Mouse (Mus musculus): ENCODE results near the gene Timm10. TPM values are rescaled to one million over a fixed set of nuclear protein-coding genes. Genes with fewer than 3 reads are reported as not detected.

Timm10 gene
- total and polyA plus RNA-seq, 3 experiments = 129 to 193 TPM; not detected in 1

DNA sequence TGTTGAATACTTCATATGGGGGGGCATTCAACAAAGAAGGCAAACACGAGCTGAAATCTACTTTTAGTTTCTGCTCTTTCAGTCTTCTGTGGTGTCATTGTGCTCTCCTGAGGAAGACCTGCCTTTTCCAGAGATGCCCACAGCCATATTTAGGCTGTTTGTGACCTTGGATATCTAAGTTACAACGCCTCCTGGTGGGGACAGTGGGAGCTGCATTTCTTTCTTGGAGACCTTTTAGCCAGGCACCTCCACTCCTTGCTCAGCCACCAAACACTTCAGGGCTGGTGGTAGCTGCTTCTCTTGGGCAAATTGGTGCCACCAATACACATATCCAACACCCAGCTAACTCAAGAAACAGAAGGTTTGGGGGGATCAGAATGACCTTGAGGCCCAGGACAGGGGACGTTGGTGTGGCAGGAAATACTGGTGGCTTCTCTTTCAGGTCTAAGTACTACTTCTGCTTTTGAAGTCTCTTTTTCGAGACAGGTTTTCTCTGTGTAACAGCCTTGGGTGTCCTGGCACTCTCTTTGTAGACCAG is 43.9 kb downstream of the Timm10 start:
- Histone ChIP-seq H3K9ac (ENCODE audit: control insufficient read depth, low read depth, low read length, poor library complexity, severe bottlenecking) (no peak overlapping the region), H3K27me3 (ENCODE audit: control insufficient read depth in 1 of 2, insufficient read depth in 2 of 2, low read length in 2 of 2) (no peaks in the 10 kb centered on the region), H3K27ac (ENCODE audit: control insufficient read depth, low read depth, low read length) (no peak overlapping the region), H3K9me3 (replicated peaks; ENCODE audit: insufficient read depth, low read length) (no peaks in the 10 kb centered on the region), H3K36me3 (ENCODE audit: control insufficient read depth in 1 of 2, insufficient read depth in 2 of 2, low read length in 2 of 2) (peaks cover 0 to 25% of the 10 kb centered on the region in 2 experiments; a peak in 2 of 4 replicates), H3K4me3 (ENCODE audit: control insufficient read depth in 1 of 2, insufficient read depth in 1 of 2, low read depth in 2 of 2, low read length in 2 of 2) (no peak overlapping the region), H3K4me1 (ENCODE audit: control insufficient read depth in 1 of 2, insufficient read depth in 2 of 2, low read length in 2 of 2) (peaks cover 16 to 39% of the 10 kb centered on the region in 2 experiments), H3K79me2 (ENCODE audit: control insufficient read depth, insufficient read depth, low read length, poor library complexity) (no peaks in the 10 kb centered on the region)
- peak; percentile 63 for DNase-seq (ENCODE audit: low read depth, low spot score)
- TF ChIP-seq MEF2A (IDR thresholded peaks at IDR 0.05; ENCODE audit: extremely low read depth, insufficient replicate concordance, low read depth, low read length, poor library complexity, severe bottlenecking) (no peak), MAZ (IDR thresholded peaks at IDR 0.05; ENCODE audit: low read depth, low read length) (no peak), RAD21 (IDR thresholded peaks at IDR 0.05; ENCODE audit: low read depth, low read length) (peak; percentile 17), KAT2A (conservative IDR thresholded peaks at IDR 0.05; ENCODE audit: low read depth, low read length) (no peak), NRF1 (IDR thresholded peaks at IDR 0.05; ENCODE audit: insufficient read depth, low read depth, low read length, poor library complexity, severe bottlenecking) (no peak), SMC3 (IDR thresholded peaks at IDR 0.05; ENCODE audit: low read depth, low read length) (peak; percentile 63), GATA1 (IDR thresholded peaks at IDR 0.05; ENCODE audit: low read depth, low read length) (no peak), CTCF (IDR thresholded peaks at IDR 0.05 in 2 of 3, conservative IDR thresholded peaks at IDR 0.05 in 1 of 3; ENCODE audit: control insufficient read depth in 1 of 3, insufficient read depth in 1 of 3, low read depth in 2 of 3, low read length in 3 of 3, poor library complexity in 1 of 3, severe bottlenecking in 1 of 3) (peak; percentile 47 to 69 (median 57)), BHLHE40 (IDR thresholded peaks at IDR 0.05; ENCODE audit: borderline replicate concordance, low read depth, low read length) (no peak), POLR2AphosphoS5 (IDR thresholded peaks at IDR 0.05; ENCODE audit: borderline replicate concordance, low read depth, low read length) (no peak)

DNA sequence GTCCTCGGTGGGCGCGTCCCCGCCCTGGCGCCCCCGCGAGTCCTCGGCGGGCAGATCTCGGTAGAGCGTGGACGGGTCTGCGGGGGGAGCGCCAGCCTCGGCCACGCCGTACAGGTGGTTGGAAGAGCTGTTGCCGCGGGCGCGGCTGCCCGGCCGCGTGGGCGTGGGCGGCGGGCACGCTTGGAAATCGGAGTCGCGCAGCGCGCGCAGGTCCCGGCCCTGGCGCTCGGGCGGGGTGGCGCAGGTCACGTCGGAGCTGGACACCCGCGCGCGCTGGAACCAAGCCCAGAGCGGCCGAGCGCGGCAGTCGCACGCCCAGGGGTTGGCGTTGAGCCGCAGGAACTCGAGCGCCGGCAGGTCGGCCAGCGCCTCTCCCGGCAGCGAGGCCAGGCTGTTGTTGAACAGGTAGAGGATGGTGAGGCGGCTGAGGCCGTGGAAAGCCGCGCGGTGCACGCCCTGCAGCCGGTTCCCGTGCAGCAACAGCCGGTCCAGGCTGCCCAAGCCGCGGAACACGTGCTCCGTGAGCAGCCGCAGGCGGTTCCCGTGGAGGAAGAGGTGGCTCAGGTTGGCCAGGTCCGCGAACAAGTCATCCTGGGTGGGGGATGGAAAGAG is 45.4 kb downstream of the Timm10 start:
- Histone ChIP-seq H3K4me3 (ENCODE audit: control insufficient read depth in 1 of 2, insufficient read depth in 1 of 2, low read depth in 2 of 2, low read length in 2 of 2) (no peak overlapping the region), H3K27me3 (ENCODE audit: control insufficient read depth in 1 of 2, insufficient read depth in 2 of 2, low read length in 2 of 2) (no peaks in the 10 kb centered on the region), H3K27ac (ENCODE audit: control insufficient read depth, low read depth, low read length) (no peak overlapping the region), H3K9ac (ENCODE audit: control insufficient read depth, low read depth, low read length, poor library complexity, severe bottlenecking) (no peak overlapping the region), H3K4me1 (ENCODE audit: control insufficient read depth in 1 of 2, insufficient read depth in 2 of 2, low read length in 2 of 2) (peaks cover 11 to 33% of the 10 kb centered on the region in 2 experiments), H3K9me3 (replicated peaks; ENCODE audit: insufficient read depth, low read length) (no peaks in the 10 kb centered on the region), H3K79me2 (ENCODE audit: control insufficient read depth, insufficient read depth, low read length, poor library complexity) (no peaks in the 10 kb centered on the region), H3K36me3 (ENCODE audit: control insufficient read depth in 1 of 2, insufficient read depth in 2 of 2, low read length in 2 of 2) (peaks cover 0 to 19% of the 10 kb centered on the region in 2 experiments; a peak in 2 of 4 replicates)
- DNase-seq (ENCODE audit: low read depth, low spot score) = no peak
- TF ChIP-seq SIN3A (IDR thresholded peaks at IDR 0.05; ENCODE audit: low read length) (no peak), USF1 (IDR thresholded peaks at IDR 0.05; ENCODE audit: low read depth, low read length) (no peak), SMC3 (IDR thresholded peaks at IDR 0.05; ENCODE audit: low read depth, low read length) (no peak), NELFE (IDR thresholded peaks at IDR 0.05; ENCODE audit: low read depth, low read length) (no peak), EP300 (IDR thresholded peaks at IDR 0.05; ENCODE audit: low read depth in 1 of 2, low read length in 2 of 2) (no peak), POLR2AphosphoS2 (IDR thresholded peaks at IDR 0.05; ENCODE audit: low read length) (no peak), TBP (IDR thresholded peaks at IDR 0.05; ENCODE audit: low read depth, low read length) (no peak), MYC (IDR thresholded peaks at IDR 0.05; ENCODE audit: low read depth, low read length) (no peak), RAD21 (IDR thresholded peaks at IDR 0.05; ENCODE audit: low read depth, low read length) (no peak), GABPA (IDR thresholded peaks at IDR 0.05; ENCODE audit: low read depth, low read length) (no peak), TCF12 (IDR thresholded peaks at IDR 0.05; ENCODE audit: low read depth, low read length) (no peak), BHLHE40 (IDR thresholded peaks at IDR 0.05; ENCODE audit: borderline replicate concordance, low read depth, low read length) (no peak), RCOR1 (IDR thresholded peaks at IDR 0.05; ENCODE audit: low read depth, low read length) (no peak), ZNF384 (IDR thresholded peaks at IDR 0.05; ENCODE audit: low read depth, low read length) (no peak), CTCF (IDR thresholded peaks at IDR 0.05 in 2 of 3, conservative IDR thresholded peaks at IDR 0.05 in 1 of 3; ENCODE audit: control insufficient read depth in 1 of 3, insufficient read depth in 1 of 3, low read depth in 2 of 3, low read length in 3 of 3, poor library complexity in 1 of 3, severe bottlenecking in 1 of 3) (no peak), MXI1 (IDR thresholded peaks at IDR 0.05; ENCODE audit: low read depth, low read length) (no peak), MAZ (IDR thresholded peaks at IDR 0.05; ENCODE audit: low read depth, low read length) (no peak)
